Mouse (Mus musculus): ENCODE results near the gene Abhd12b. TPM values are rescaled to one million over a fixed set of nuclear protein-coding genes. Genes with fewer than 3 reads are reported as not detected.

Gene Abhd12b
- polyA plus RNA-seq, 2 experiments, result 0.04 TPM; not detected in 1

GRCm38 (mm10) chr12:70112090-70112383, 41.9 kb upstream of the Abhd12b start:
- Histone ChIP-seq H3K27me3 (ENCODE audit: control insufficient read depth, insufficient read depth, low read length) (no peaks in the 10 kb centered on the region), H3K9me3 (ENCODE audit: control insufficient read depth, low read length) (no peaks in the 10 kb centered on the region), H3K36me3 (ENCODE audit: control insufficient read depth, insufficient read depth, low read length) (no peaks in the 10 kb centered on the region), H3K4me2 (replicated peaks; ENCODE audit: low read depth, low read length, severe bottlenecking) (peak overlapping the region; percentile 95), H3K4me1 (ENCODE audit: control insufficient read depth, insufficient read depth, low read length) (peaks cover 17% of the 10 kb centered on the region), H3K4me3 (replicated peaks; ENCODE audit: low read length) (peak overlapping the region; percentile 90), H3K9ac (ENCODE audit: low read depth, low read length, severe bottlenecking) (peak overlapping the region; percentile 89), H3K27ac (replicated peaks; ENCODE audit: low read depth, low read length) (peak overlapping the region; percentile 83; the same call in 1 of the 2 replicates)
- no peak for TF ChIP-seq POLR2A (IDR thresholded peaks at IDR 0.05; ENCODE audit: borderline replicate concordance, extremely low read depth, insufficient read depth, insufficient read length)
- WGBS, result 5% methylated on average over 16 of the region's 16 CpGs
- ATAC-seq (ENCODE audit: low FRiP score, low read depth), result 0 out of 2 replicates have a peak, but pooled peaks have one; percentile 8
- DNase-seq (ENCODE audit: low spot score), result no peak

DNA sequence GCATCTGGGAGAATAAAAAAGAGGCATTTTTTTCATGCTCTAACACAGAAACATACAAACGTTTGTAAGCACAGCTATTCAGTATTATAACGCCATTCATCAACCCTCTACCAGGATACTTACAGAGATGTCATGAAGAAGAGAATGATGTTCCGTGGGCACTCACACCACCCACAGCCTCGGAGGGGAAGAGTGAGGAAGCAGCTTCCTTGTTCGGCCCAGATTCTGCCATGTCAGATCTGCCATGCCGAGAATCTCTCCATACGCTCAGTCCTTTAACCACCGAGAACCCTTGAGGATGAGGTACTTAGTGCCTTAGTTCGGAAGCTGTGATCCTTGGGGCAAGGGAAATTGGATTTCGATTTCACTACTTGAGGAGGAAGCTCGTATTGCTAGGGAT, 40.6 kb upstream of the Abhd12b start, which contains the start of gene Nin:
Gene Nin, minus strand, starts transcription at position 367 of the 400 bp plus-strand sequence.
- H3K36me3 ChIP-seq (ENCODE audit: control insufficient read depth, insufficient read depth, low read length), result no peaks in the 10 kb centered on the region
- ATAC-seq (ENCODE audit: low FRiP score, low read depth), result no peak
- H3K27me3 ChIP-seq (ENCODE audit: control insufficient read depth, insufficient read depth, low read length), result no peaks in the 10 kb centered on the region
- no peak within 1 kb of the TSS for H3K9ac ChIP-seq (ENCODE audit: low read depth, low read length, severe bottlenecking)
- H3K4me1 ChIP-seq (ENCODE audit: control insufficient read depth, insufficient read depth, low read length), result peaks cover 9% of the 10 kb centered on the region
- H3K27ac ChIP-seq (replicated peaks; ENCODE audit: low read depth, low read length), result no peak within 1 kb of the TSS
- no peak for TF ChIP-seq POLR2A (IDR thresholded peaks at IDR 0.05; ENCODE audit: borderline replicate concordance, extremely low read depth, insufficient read depth, insufficient read length)
- H3K4me3 ChIP-seq (replicated peaks; ENCODE audit: low read length), result no peak within 1 kb of the TSS
- H3K9me3 ChIP-seq (ENCODE audit: control insufficient read depth, low read length), result no peaks in the 10 kb centered on the region
- DNase-seq (ENCODE audit: low spot score), result no peak
- WGBS, result 62% methylated on average over 11 of the region's 11 CpGs
- H3K4me2 ChIP-seq (replicated peaks; ENCODE audit: low read depth, low read length, severe bottlenecking), result no peak within 1 kb of the TSS

- ATAC-seq (ENCODE audit: low FRiP score, low read depth) (no peak), DNase-seq (ENCODE audit: low spot score) (no peak)
- Histone ChIP-seq H3K4me3 (replicated peaks; ENCODE audit: low read length) (no peak overlapping the region), H3K4me2 (replicated peaks; ENCODE audit: low read depth, low read length, severe bottlenecking) (no peak overlapping the region), H3K27me3 (ENCODE audit: control insufficient read depth, insufficient read depth, low read length) (no peaks in the 10 kb centered on the region), H3K36me3 (ENCODE audit: control insufficient read depth, insufficient read depth, low read length) (no peaks in the 10 kb centered on the region), H3K9me3 (ENCODE audit: control insufficient read depth, low read length) (no peaks in the 10 kb centered on the region), H3K27ac (replicated peaks; ENCODE audit: low read depth, low read length) (no peak overlapping the region), H3K4me1 (ENCODE audit: control insufficient read depth, insufficient read depth, low read length) (0 out of 2 replicates have a peak, but pooled peaks cover 2% of the 10 kb centered on the region), H3K9ac (ENCODE audit: low read depth, low read length, severe bottlenecking) (no peak overlapping the region)
- 83% methylated on average over 10 of the region's 10 CpGs for WGBS
- no peak for TF ChIP-seq POLR2A (IDR thresholded peaks at IDR 0.05; ENCODE audit: borderline replicate concordance, extremely low read depth, insufficient read depth, insufficient read length)
Measured at GRCm38 (mm10) chr12:70117146-70117545, 36.8 kb upstream of the Abhd12b start.

GRCm38 (mm10) chr12:70118721-70119345, 35.1 kb upstream of the Abhd12b start:
- no peak for ATAC-seq (ENCODE audit: low FRiP score, low read depth)
- WGBS, result 86% methylated on average over 10 of the region's 10 CpGs

DNA sequence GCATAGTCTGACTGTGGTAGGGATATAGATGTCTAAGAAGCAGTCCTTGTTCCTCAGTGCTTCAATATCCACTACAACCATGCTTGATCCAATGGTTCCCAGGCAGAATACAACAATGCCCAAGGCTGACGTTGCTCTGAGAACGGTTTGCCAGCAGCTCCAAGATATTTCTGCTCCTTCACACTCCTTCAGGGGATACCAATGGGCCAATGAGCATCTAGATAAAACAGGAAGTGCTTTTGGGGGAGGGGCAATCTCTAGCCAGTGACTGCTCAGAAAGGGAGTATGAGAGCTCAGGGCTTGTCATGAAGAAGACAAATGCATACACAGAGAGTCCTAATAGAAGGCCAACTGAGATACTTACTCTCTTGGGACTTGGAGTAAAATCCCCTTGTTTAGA, 34.4 kb upstream of the Abhd12b start:
- no peaks in the 10 kb centered on the region for H3K27me3 ChIP-seq (ENCODE audit: control insufficient read depth, insufficient read depth, low read length)
- WGBS, result 65% methylated on average over 2 of the region's 2 CpGs
- no peaks in the 10 kb centered on the region for H3K36me3 ChIP-seq (ENCODE audit: control insufficient read depth, insufficient read depth, low read length)
- no peak overlapping the region for H3K27ac ChIP-seq (replicated peaks; ENCODE audit: low read depth, low read length)
- no peak overlapping the region for H3K4me3 ChIP-seq (replicated peaks; ENCODE audit: low read length)
- no peak overlapping the region for H3K4me2 ChIP-seq (replicated peaks; ENCODE audit: low read depth, low read length, severe bottlenecking)
- H3K9ac ChIP-seq (ENCODE audit: low read depth, low read length, severe bottlenecking), result no peak overlapping the region
- DNase-seq (ENCODE audit: low spot score) (no peak), ATAC-seq (ENCODE audit: low FRiP score, low read depth) (no peak)
- no peak for TF ChIP-seq POLR2A (IDR thresholded peaks at IDR 0.05; ENCODE audit: borderline replicate concordance, extremely low read depth, insufficient read depth, insufficient read length)
- H3K9me3 ChIP-seq (ENCODE audit: control insufficient read depth, low read length), result no peaks in the 10 kb centered on the region
- no peaks in the 10 kb centered on the region for H3K4me1 ChIP-seq (ENCODE audit: control insufficient read depth, insufficient read depth, low read length)

More at GRCm38 (mm10) chr12:70118721-70119345, 35.1 kb upstream of the Abhd12b start:
- no peaks in the 10 kb centered on the region for H3K4me1 ChIP-seq (ENCODE audit: control insufficient read depth, insufficient read depth, low read length)
- no peak overlapping the region for H3K4me3 ChIP-seq (replicated peaks; ENCODE audit: low read length)
- no peak for TF ChIP-seq POLR2A (IDR thresholded peaks at IDR 0.05; ENCODE audit: borderline replicate concordance, extremely low read depth, insufficient read depth, insufficient read length)
- H3K9ac ChIP-seq (ENCODE audit: low read depth, low read length, severe bottlenecking), result no peak overlapping the region
- H3K36me3 ChIP-seq (ENCODE audit: control insufficient read depth, insufficient read depth, low read length), result no peaks in the 10 kb centered on the region
- no peak overlapping the region for H3K27ac ChIP-seq (replicated peaks; ENCODE audit: low read depth, low read length)
- no peak for DNase-seq (ENCODE audit: low spot score)
- H3K4me2 ChIP-seq (replicated peaks; ENCODE audit: low read depth, low read length, severe bottlenecking), result no peak overlapping the region
- H3K9me3 ChIP-seq (ENCODE audit: control insufficient read depth, low read length), result no peaks in the 10 kb centered on the region
- no peaks in the 10 kb centered on the region for H3K27me3 ChIP-seq (ENCODE audit: control insufficient read depth, insufficient read depth, low read length)

Data from limb, embryonic 14.5 days (tissue).